Mouse (Mus musculus): Measurements from ENCODE around the gene Rabgef1.

GRCm38 (mm10) chr5:130257303-130257702, 85.7 kb downstream of the Rabgef1 start:
- TF ChIP-seq CTCF (IDR thresholded peaks at IDR 0.05; ENCODE audit: low read depth, low read length) (no peak), GATA1 (IDR thresholded peaks at IDR 0.05; ENCODE audit: borderline replicate concordance, low read length) (no peak), GATA2 (IDR thresholded peaks at IDR 0.05; ENCODE audit: borderline replicate concordance, low read depth, low read length) (no peak)

Data from G1E (cell line).